Mouse (Mus musculus): ENCODE measurements around the gene Ttbk2. TPM values are rescaled to one million over a fixed set of nuclear protein-coding genes. Genes with fewer than 3 reads are reported as not detected.

The Ttbk2 gene
- 1 to 10 TPM in 1 of 2 experiments, under 1 TPM in 1; 0.06 to 1.9 TPM for polyA plus RNA-seq (2012; fragmentation: generic; extraction: Trizol)

DNA sequence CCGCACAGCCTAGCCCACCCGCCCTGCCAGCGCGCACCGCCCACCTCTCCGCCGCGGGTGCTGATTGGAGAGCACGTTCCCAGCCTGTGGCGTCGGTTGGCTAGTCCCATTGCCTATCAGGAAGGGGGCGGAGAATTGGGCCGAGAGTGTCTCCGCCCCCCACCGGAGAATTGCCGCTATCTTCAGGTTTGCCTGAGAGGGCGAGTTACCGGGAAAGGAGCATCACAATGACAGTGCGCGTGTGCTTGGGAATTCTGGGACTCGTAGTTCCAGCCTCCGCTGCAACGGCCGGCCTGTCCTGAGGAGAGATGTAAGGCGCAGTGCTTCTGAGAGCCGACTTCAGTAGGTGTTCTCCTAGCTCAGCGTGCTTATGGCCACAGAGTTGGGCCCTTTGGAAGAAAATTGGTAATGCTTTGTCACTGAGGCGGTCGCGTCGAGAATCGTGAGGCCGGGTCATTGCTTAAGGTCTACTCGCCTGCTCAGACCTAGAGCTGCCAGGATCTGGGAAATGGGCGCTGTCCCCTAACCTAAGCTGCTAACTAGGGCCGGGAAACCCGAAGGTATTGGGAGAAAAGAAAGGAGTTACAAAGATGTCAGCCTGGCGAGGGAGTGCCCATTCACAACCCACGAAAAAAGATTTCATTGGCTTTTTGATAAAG, at the start of gene Ttbk2:
TSS of gene Ttbk2 (minus strand) at position 181 of the 659 bp plus-strand sequence.

DNA sequence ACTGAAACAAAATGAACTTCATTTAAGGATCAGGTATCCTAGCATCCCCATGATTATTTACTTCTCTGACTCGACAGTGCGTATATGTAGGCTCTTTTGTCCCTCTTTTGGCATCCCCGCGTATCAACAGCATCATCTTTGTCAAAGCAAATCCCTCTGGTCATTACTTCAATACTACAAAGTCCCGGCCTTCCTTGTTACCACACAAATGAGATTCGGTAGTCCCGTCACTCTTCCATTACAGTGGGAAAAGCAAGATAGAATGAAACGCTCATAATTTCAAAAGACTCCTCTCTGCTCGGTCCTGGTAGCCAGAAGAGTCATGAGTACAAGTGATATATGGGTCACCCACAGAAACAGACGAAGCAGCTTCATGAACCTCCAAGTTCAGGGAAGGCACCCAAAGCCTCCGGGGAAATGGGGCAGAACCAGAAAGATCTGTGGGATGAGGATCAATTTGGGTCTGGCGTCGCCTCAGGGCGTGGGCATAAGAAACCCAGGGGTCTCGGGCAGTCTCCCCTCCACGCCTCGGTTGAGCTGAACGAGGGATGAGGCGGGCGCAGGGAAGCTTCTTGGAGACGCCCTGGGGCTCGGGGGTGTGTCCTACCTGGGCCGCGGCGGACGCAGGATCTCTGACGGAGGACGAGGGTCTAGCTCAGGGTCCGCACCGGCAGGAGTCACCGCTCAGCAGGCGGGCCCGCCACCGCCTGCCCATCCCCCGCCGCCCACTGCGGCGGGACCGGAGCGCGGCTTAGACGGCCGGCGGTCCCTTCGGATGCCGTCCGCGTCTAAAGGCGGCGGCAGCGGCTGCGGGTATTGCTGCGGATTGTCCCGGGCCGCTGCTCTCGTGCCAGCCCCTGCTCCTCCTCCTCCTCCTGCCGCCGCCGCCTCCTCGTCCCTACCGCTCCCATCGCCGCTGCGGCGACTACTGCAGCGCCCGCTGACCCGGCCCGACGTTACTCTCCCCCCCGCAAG, 668 bp downstream of the Ttbk2 start, which contains the start of gene Cdan1:
TSS of gene Cdan1 (minus strand) at position 680 of the 975 bp plus-strand sequence.

Other genes starting within 250 kb of the Ttbk2 start
- gene Haus2, start 241.2 kb downstream of the Ttbk2 start, polyA plus RNA-seq (2012; fragmentation: generic; extraction: Trizol), result 1 to 10 TPM in 1 of 2 experiments, under 1 TPM in 1; 0.37 to 1.9 TPM
- gene Lrrc57, start 241.1 kb downstream of the Ttbk2 start, polyA plus RNA-seq (2012; fragmentation: generic; extraction: Trizol), result 1 to 10 TPM in 1 of 2 experiments, under 1 TPM in 1; 0.56 to 3.3 TPM
- 1 to 10 TPM in 1 of 2 experiments, under 1 TPM in 1; 0.27 to 4.8 TPM for gene Stard9, start 221.5 kb downstream of the Ttbk2 start, polyA plus RNA-seq (2012; fragmentation: generic; extraction: Trizol)
- gene Cdan1, start 476 bp downstream of the Ttbk2 start, polyA plus RNA-seq (2012; fragmentation: generic; extraction: Trizol), result 1 to 10 TPM; 2.8 to 6.8 TPM
- gene Ubr1, start 120.1 kb upstream of the Ttbk2 start, polyA plus RNA-seq (2012; fragmentation: generic; extraction: Trizol), result 1 to 10 TPM in 1 of 2 experiments, under 1 TPM in 1; 0.18 to 2.8 TPM
- 1 to 10 TPM in 1 of 2 experiments, under 1 TPM in 1; 0.56 to 4.0 TPM for gene Tmem62, start 126.4 kb upstream of the Ttbk2 start, polyA plus RNA-seq (2012; fragmentation: generic; extraction: Trizol)
- 10 to 100 TPM in 1 of 2 experiments, 1 to 10 TPM in 1; 8.8 to 36.3 TPM for gene Ccndbp1, start 157.8 kb upstream of the Ttbk2 start, polyA plus RNA-seq (2012; fragmentation: generic; extraction: Trizol)
- not detected for gene Epb42, start 186.5 kb upstream of the Ttbk2 start, polyA plus RNA-seq (2012; fragmentation: generic; extraction: Trizol)
- 10 to 100 TPM in 1 of 2 experiments, under 1 TPM in 1; 0.08 to 10.2 TPM for gene Tgm5, start 235.2 kb upstream of the Ttbk2 start, polyA plus RNA-seq (2012; fragmentation: generic; extraction: Trizol)